12 mouse cellular contexts compared by ENCODE assay signal in the genomic region with DNA sequence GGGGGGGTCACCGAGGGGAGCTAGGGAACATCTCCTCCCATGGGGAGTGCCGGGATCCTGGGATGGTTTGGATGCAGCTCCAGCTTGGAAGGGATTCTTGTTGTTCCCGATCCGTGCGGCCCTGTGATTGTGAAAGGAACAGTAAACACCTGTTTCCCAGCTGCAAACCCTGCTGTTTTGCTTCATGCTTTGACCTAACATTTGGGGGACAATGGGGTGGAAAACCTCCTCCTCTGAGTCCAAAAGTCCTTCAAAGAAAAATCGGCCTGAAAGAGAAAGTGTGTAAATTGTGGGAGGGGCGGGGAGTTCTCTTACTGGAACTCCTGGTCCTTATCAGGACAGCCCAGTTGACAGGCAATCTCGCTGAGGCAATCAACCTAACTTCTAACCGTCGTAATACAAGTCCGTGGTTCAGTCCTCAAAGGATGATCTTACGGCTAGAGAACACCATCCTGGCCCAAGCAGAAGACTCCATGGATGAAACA. TPM values are rescaled to one million over a fixed set of nuclear protein-coding genes. Genes with fewer than 3 reads are reported as not detected.
DNase-seq lines count a peak whose midpoint lies in the region; ATAC-seq and TF ChIP-seq lines count a peak whose summit lies in the region.
"Had no signal": no experiment of that assay in that cellular context is flagged by ENCODE, and none has a peak within 500 bp of the region (broad histone marks: within the 10 kb centered on the region; RNA-seq: fewer than 3 reads in every experiment).

No protein-coding gene starts in this region.

- intact Hi-C loops in gastrocnemius, adult 2 months (cut with DNase I): no loop called here
- intact Hi-C loops in left cerebral cortex, postnatal 4 days (cut with DNase I): no loop called here

- peak; percentile 72 for DNase-seq in gastrocnemius, adult 2 months
- no peak for DNase-seq in gastrocnemius, postnatal 4 days (ENCODE audit: low spot score in 2 of 2)
- DNase-seq in liver: peak; percentile 58
- DNase-seq in left cerebral cortex, postnatal 4 days: no peak
- DNase-seq in kidney, postnatal 36 days: no peak
- DNase-seq in layer of hippocampus, adult 9-11 months: no peak
- DNase-seq: kidney, adult 2 months had no signal

- H3K4me3 ChIP-seq in gastrocnemius, adult 2 months: peak overlapping the region; percentile 50
- peak overlapping the region; percentile 75 for H3K4me3 ChIP-seq in megakaryocyte, embryonic 14.5 days (replicated peaks)
- H3K4me3 ChIP-seq: embryonic facial prominence, embryonic 10.5 days; midbrain, embryonic 10.5 days; neural tube, embryonic 13.5 days had no signal

- peaks cover 23% of the 10 kb centered on the region for H3K36me3 ChIP-seq in megakaryocyte, embryonic 14.5 days (replicated peaks; ENCODE audit: low read length)
- H3K36me3 ChIP-seq: embryonic facial prominence, embryonic 10.5 days; midbrain, embryonic 10.5 days had no signal

- H3K27ac ChIP-seq in gastrocnemius, adult 2 months: peak overlapping the region; percentile 74
- H3K27ac ChIP-seq: embryonic facial prominence, embryonic 10.5 days; midbrain, embryonic 10.5 days; neural tube, embryonic 13.5 days had no signal

- H3K27me3 ChIP-seq in megakaryocyte, embryonic 14.5 days (replicated peaks): no peaks in the 10 kb centered on the region
- H3K27me3 ChIP-seq: neural tube, embryonic 13.5 days had no signal

- ATAC-seq in erythroid progenitor cell, adult 5-6 weeks (replicated peaks; ENCODE audit: low FRiP score, poor library complexity, severe bottlenecking): peak; percentile 65; the same call in 1 of the 2 replicates

- peaks cover 24% of the 10 kb centered on the region for H3K4me1 ChIP-seq in megakaryocyte, embryonic 14.5 days
- H3K4me1 ChIP-seq: embryonic facial prominence, embryonic 10.5 days; midbrain, embryonic 10.5 days; neural tube, embryonic 13.5 days had no signal

- H3K9me3 ChIP-seq in megakaryocyte, embryonic 14.5 days: peaks cover 13% of the 10 kb centered on the region
- H3K9me3 ChIP-seq: embryonic facial prominence, embryonic 10.5 days; midbrain, embryonic 10.5 days; neural tube, embryonic 13.5 days had no signal

- no peak for TF ChIP-seq CTCF in gastrocnemius, adult 2 months (IDR thresholded peaks at IDR 0.05)

RNA-seq across cellular contexts. Expression of gene Rhoj, which starts 12.4 kb away (rescaled TPM):
- 10 to 100 TPM; 13.7 to 19.7 TPM for total RNA-seq in gastrocnemius, adult 2 months (2021)
- total RNA-seq in gastrocnemius, postnatal 4 days (2021): 10 to 100 TPM; 60.0 TPM
- total RNA-seq in erythroid progenitor cell, adult 5-6 weeks (2015; ENCODE audit: low replicate concordance): not detected in 2 replicates
- total RNA-seq in erythroid progenitor cell, adult 5-6 weeks (2017; ENCODE audit: low replicate concordance): 0.26 and 18.1 TPM in 2 replicates
- polyA plus RNA-seq in megakaryocyte, embryonic 14.5 days (2012; ENCODE audit: insufficient read depth, low replicate concordance): 34.7 and 62.7 TPM in 2 replicates
- 1 to 10 TPM; 7.4 to 8.4 TPM for total RNA-seq in left cerebral cortex, postnatal 4 days (2021)

Comparison
In these comparisons a context has a peak if more than half of its experiments do, and no peak if none do; other contexts are left out.
1. DNase-seq: peak in gastrocnemius, adult 2 months (single experiment) and liver (single experiment); none in gastrocnemius, postnatal 4 days (0 of 2), left cerebral cortex, postnatal 4 days (single experiment), kidney, postnatal 36 days (0 of 2) and layer of hippocampus, adult 9-11 months (single experiment).